25 mouse cellular contexts compared by ENCODE assay signal in genomic region chr1:178961661-178962060, GRCm38 (mm10).
"Had no signal": no experiment of that assay in that cellular context is flagged by ENCODE, and none has a peak within 500 bp of the region (broad histone marks: within the 10 kb centered on the region; RNA-seq: fewer than 3 reads in every experiment).

No protein-coding gene starts in this region.

- H3K4me2 ChIP-seq: heart, embryonic 13.5 days; heart, embryonic 15.5 days; hindbrain, embryonic 12.5 days; hindbrain, embryonic 14.5 days; kidney, embryonic 15.5 days; limb, embryonic 15.5 days; liver, embryonic 12.5 days had no signal

- H3K9ac ChIP-seq: heart, embryonic 13.5 days; heart, embryonic 15.5 days; hindbrain, embryonic 12.5 days; hindbrain, embryonic 14.5 days; kidney, embryonic 15.5 days; limb, embryonic 13.5 days; limb, embryonic 15.5 days; liver, embryonic 12.5 days; liver, embryonic 14.5 days had no signal

- H3K27me3 ChIP-seq: heart, embryonic 13.5 days; heart, embryonic 15.5 days; hindbrain, embryonic 12.5 days; kidney, embryonic 15.5 days; liver, embryonic 12.5 days had no signal

- H3K36me3 ChIP-seq: heart, embryonic 13.5 days; heart, embryonic 15.5 days; hindbrain, embryonic 12.5 days; kidney, embryonic 15.5 days; limb, embryonic 13.5 days; limb, embryonic 15.5 days; liver, embryonic 12.5 days had no signal

- H3K4me1 ChIP-seq: heart, embryonic 15.5 days; kidney, embryonic 15.5 days; liver, embryonic 12.5 days had no signal

- H3K4me3 ChIP-seq: heart, embryonic 13.5 days; heart, embryonic 15.5 days; hindbrain, embryonic 12.5 days; kidney, embryonic 15.5 days; limb, embryonic 13.5 days; limb, embryonic 15.5 days; liver, embryonic 12.5 days had no signal

- ATAC-seq: intestine, embryonic 16.5 days; liver, embryonic 12.5 days had no signal

- H3K27ac ChIP-seq: heart, embryonic 13.5 days; heart, embryonic 15.5 days; hindbrain, embryonic 12.5 days; hindbrain, embryonic 14.5 days; hindbrain, postnatal 0 days; kidney, embryonic 15.5 days; kidney, postnatal 0 days; limb, embryonic 13.5 days; limb, embryonic 15.5 days; liver, embryonic 12.5 days; liver, embryonic 14.5 days had no signal

- H3K9me3 ChIP-seq: heart, embryonic 13.5 days; heart, embryonic 15.5 days; hindbrain, embryonic 12.5 days; kidney, embryonic 15.5 days; limb, embryonic 13.5 days; limb, embryonic 15.5 days; liver, embryonic 12.5 days had no signal

- DNase-seq: gastrocnemius, postnatal 14 days; gastrocnemius, postnatal 36 days; heart, adult 18-20 months; heart, postnatal 14 days; heart, postnatal 36 days; kidney, adult 11 months; kidney, adult 2 months; kidney, adult 9 months; kidney, postnatal 14 days; kidney, postnatal 36 days; layer of hippocampus, adult 9-11 months; layer of hippocampus, postnatal 36 days; lung, adult 18-20 months had no signal
